Mouse (Mus musculus) activated CD4-positive, CD25-positive, alpha-beta regulatory T cell, adult 4 months (primary cell): Measurements from ENCODE around the gene Aplnr. TPM values are rescaled to one million over a fixed set of nuclear protein-coding genes. Genes with fewer than 3 reads are reported as not detected.

Source experiments
- ATAC-seq: one replicate; pipeline ENCODE4 v1.8.0; 2017
- polyA plus RNA-seq, 2 experiments: library from polyadenylated mRNA; unstranded; fragments of 100-300 nt; shearing (Covaris generic); gene quantifications; one replicate each; pipeline ENCODE4 v1.2.1; 2017

The Aplnr gene
- polyA plus RNA-seq, 2 experiments from 2014 or later = not detected

DNA sequence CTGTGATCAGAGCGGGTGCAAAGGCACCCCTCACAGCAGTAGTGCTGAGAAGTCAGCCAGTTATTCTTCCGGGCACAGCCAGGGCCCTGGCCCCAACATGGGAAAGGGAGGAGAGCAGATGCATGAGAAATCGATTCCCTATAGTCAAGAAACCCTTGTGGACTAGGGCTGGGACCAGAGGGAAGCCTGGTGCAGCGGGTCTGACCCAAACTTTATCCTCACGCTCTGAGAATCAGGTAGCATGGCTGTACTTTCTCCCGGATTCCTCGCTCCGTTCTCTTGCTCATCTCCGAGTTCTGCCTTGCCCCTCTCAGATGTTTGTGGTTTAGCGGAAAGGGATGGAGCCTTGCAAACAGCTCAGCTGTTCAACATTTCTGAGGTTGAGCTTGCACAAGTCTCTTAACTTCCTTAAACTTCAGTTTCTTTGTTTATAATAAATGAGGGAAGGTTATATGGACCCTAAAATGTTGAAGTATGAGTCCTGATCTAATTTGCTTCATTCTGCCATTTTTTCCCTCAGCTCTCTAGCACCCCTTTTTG lies 1.6 kb downstream of the Aplnr start:
- ATAC-seq = no peak

DNA sequence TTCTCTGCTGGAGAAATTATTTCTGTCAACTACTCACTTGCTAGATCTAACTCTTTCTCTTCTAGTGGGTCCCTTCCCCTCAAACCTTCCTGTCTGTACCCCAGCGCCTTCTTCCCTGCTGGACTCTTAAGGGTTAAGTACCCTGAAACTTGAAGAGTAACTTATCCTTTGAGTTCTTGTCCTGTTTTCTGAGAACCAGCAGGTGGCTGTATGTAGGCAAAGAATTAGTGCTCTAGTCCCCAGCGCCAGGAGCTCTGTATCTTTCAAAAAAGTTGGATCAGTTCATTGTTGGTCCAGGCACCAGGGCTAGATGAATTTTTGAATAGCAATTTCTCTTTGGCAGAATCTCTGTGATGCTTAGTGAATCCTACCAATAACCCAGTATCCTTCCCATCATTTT lies 2.1 kb downstream of the Aplnr start:
- ATAC-seq = no peak

DNA sequence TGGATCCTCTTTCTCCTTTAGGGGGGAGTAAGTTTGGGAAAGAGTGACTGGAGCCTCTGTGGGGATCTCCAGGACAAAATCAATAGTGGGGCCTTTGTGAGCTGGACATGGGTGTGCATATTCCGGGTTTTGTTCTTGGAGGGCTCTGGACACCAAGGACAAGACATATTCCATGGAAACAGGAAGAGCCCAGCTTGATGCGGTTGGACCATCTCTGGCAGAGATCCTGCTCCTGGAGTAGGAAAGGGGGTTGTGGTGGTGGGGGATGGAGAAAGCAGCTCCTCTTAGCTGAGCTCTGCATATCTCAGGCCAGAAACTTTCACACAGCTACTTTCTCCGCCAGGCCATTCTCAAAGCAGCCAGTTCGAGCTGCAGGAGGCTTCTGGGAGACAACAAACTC lies 3.4 kb downstream of the Aplnr start:
- no peak for ATAC-seq

DNA sequence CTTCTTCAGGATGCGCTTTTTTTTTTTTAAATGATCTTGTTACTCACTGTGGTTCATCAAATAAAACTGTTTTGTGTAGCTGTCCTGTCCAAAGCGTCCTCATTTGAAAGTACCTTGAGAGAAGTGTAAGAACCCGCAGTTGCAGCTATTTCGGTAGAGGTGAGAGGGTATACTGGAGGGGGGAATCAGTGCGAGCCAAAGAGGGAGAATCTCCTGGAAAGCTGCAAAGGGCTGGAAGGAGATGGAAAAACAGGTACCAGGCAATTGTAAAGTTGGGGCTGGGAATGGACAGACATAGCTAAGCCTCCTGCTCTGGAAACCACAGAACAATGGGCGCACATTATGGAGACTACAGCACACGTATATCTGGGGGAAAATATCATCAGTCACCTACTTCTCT lies 3.8 kb downstream of the Aplnr start:
- ATAC-seq = no peak

DNA sequence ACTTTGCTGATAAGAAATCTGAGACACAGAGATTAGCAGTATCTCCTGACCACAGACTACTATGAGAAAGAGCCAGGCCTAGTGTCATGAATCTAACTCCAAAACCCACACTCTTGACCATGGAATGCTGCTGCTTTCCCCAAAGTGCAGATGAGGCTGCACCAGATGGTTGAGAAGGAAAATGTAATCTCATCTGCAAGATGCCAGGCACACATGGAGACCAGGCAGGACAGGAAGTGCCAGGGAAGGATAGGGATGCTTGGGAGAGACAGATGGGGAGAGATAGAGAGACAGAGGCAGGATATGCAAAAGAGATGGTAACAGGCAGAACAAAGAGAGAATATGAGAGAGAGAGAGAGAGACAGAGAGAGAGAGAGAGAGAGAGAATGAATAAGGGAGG lies 4.8 kb downstream of the Aplnr start:
- no peak for ATAC-seq

DNA sequence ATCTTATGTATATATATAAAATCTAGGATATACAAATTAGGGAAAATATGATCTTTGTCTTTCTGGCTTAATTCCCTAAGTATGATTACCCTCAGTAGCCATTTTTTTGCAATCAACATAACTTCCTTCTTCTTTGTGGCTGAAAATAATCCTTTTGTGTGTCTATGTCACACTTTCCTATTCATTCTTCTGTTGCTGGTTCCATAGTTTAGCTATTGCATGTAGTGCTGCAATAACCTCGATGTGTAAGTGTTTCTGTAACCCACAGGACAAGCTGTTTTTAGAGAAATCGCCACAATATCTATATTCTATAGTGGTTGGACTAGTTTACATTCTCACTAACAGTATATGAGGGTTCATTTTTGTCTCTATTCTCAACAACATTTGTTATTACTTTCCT lies 8.9 kb downstream of the Aplnr start:
- no peak for ATAC-seq

GRCm38 (mm10) chr2:85145346-85145745 lies 9.3 kb downstream of the Aplnr start:
- no peak for ATAC-seq

GRCm38 (mm10) chr2:85147481-85147880 lies 11.5 kb downstream of the Aplnr start:
- no peak for ATAC-seq

DNA sequence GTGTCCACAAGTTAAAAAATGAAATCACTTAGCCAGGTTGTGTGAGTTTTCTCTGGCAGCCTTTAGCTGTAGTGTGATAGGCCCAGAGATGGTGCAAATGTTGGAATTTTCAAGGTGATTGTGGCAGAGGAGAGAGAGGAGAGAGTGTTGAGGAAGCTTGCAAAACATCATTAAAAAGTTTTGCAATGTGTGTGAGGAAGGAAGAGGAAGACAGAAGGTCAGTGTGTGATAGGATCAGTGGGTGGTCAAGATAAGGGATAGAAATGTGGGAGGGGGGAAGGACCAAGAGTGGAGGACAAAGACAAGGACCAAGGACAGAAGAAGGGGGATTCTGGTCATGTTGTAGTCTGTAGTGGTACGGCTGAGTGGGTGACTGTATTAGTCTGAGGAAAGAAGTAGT lies 14.3 kb downstream of the Aplnr start:
- no peak for ATAC-seq

DNA sequence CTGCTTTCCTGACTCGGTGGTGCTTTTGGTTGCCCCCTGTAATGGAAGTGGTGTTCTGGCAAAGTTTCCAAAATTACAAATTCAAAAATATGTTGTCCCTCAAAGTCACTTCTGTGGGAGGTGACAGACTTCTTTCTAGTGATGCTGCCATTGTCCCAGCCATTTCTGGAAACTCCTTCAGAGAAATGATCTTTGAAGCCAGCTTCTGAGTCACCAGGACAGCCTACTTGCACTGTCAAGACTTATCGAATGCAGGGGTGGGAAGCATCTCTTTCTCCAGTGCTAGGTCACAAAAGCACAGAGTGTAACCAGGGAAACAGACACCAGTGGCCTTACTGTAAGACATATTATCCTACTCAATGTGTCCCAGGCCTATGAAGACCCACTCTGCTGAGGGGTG lies 15.2 kb downstream of the Aplnr start:
- no peak for ATAC-seq

GRCm38 (mm10) chr2:85155334-85155733 lies 19.3 kb downstream of the Aplnr start:
- no peak for ATAC-seq

DNA sequence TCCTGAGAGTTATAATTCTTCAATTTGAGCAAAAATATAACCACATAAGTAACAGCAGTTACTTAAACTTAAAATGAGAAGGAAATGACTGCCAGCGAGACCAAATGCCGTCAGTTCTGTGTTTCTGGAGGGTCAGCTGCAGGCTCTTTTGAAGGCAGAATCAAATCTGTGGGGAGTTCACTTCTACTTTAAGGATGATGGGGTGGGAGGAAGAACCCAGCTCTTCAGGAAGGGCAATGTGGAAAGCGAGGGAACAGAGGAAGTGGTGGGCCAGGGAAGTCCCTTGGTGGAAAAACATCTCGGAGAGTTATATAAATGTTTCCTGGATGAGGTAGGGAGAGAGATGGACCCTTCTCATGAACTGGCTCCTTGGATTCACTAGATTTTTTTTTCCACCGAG lies 20.1 kb downstream of the Aplnr start:
- ATAC-seq = no peak

DNA sequence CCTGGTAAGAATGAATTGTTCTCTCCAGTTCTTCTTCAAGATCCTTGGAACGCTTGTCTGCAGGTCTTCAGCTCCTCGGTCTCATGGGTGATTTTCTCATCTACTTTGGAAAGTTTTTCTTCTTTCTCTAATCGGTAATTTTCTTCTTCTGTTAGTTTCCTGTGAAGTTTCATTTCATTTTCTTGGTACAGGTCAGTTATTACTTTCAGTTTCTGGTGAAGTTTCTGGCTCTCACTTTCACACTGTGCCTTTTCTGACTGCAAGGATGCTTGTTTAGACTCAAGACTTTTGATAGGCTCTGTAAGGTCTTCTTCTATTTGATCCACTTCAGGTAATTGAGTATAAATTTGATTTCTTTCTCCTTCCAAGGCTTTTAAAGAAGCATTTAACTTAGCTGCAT lies 21.4 kb downstream of the Aplnr start:
- no peak for ATAC-seq

DNA sequence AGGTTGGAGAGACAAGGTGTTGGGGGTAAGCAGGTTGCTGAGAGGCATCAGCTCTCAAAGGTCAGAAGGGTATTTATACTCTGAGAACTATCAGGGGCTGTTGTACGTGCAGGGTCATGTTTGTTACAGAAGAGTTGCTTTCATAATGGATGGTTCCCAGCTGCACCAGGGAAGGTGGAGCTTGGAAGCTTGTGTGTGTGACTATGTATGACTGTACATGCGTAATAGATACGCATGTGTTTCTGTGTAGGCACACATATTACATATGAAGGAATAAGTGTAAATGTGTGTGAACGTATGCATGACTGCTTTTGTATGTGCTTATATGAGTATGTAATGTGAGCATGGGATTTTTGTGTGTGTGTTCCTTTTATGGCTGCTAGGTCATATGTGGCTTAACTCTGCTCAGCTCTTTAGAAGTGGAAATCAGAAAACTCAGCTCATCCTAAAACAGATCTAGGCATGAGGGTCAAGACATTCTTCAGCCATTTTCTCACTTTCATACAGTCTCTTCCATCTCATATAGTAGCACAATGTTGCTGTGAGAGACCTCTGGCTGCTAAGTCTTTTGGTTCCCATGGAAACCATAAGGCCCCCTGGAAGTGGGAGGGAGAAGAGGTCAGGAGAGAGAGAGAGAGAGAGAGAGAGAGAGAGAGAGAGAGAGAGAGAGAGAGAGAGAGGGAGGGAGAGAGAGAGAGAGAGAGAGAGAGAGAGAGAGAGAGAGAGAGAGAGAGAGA lies 25.0 kb downstream of the Aplnr start:
- ATAC-seq = no peak

DNA sequence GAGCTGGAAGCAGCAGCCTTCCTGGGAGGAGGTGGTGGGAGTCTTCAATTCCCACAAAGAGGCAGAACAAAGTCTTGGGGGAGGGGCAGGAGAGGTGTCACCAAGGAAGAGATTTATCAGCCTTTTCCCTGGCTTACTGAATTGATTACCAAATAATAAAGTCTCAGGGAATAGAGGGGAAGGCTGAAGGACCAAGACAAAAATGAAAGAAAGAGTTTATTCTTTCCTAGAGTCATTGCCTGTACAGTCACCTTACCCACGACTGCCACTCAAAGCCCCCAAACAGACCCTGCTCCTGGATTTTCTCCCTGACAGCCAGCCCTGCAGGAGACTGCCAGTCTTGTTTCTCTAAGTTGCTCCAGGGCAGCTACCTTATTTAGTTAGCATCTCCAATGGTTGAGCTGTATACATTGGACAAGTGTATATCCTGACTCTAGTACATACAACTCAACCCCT lies 25.6 kb downstream of the Aplnr start:
- no peak for ATAC-seq

DNA sequence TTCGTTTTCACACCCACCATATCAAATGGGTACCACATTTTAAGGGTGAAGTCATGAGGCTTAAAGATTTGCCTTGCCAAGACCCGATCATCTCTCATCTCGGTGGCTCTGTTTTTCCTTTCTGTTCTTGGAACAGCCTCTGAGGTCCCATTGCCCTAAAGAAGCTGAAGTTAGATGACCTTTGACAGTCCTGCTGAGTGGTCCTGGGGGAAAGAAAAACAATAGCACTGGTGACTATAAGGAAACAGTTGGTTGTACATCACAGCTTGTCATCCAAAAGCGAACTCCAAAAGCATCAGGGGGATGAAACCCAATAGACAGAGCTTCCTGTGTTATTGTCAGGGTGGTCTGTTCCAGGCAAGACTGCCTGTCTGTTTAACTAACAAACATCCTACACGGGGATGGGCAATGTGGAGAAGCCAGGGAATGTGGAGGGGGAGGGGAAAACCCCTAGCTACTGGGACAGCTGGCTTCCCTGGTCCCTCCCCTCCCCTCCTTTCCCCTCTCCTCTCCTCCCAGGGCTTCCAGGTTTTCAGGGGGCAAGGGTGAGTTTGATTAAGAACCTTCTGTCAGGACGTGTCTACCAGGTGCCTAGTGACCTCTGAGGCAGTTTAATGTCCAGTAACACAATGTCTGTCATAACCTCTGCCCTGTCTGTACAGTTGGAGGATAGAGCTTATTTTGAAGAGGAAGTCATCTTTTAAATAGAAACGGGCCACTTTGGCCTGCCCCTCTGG lies 27.5 kb downstream of the Aplnr start:
- no peak for ATAC-seq

DNA sequence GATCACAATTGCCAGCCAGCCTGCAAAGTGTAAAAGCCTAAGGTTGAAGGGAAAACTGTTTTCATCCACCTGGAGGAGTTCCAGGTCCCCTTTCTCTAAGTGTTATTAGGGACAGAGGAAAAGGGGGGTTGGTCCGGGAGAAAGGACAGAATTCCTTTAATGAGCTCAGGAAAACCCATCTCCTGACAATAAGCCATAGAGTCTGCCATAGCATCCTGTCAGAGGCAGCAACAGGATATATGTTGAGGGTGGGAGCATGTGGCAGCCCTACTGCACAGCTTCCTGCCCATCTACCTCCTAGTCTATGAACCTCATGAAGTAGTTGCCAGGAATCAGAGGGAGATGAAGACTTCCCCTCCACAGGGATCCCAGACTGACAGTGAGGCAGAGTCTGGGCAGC lies 31.6 kb downstream of the Aplnr start:
- no peak for ATAC-seq

DNA sequence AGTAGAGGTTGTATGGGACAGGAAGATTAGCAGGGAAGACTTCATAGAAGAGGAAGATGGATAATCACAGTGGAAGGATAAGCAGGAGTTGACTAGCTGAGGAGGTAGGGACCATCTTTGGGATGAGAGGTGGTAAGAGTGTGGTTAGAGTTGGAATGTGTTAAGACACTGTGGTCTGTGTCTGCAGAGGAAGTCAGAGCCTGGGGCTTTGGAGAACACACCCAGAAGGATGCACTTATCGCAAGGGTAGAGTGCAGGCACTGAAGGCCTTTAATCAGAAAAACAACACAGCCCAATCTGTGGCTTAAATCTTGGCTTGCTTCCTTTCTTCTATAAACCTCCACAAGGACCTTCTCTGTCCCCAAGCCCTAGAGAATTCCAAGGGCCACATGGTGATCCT lies 32.3 kb downstream of the Aplnr start:
- no peak for ATAC-seq

- no peak for ATAC-seq
Observed at GRCm38 (mm10) chr2:85172071-85172762, 36.2 kb downstream of the Aplnr start.

DNA sequence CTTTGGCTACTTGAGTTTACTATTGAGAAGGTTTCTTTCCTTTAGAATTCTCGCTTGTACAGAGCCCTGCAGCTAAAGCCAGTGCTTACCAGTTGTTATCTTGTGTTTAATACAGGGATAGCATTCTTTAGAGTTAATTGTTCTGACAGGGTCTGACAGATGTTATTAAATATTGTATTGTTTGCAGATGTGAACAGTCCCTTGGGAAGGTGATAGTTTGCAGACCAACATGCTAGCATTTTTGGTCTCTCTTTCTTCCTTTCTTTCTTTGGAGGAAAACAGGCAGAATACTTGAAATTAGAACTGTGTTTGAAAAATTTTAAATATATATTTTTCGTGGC lies 36.7 kb downstream of the Aplnr start:
- ATAC-seq = no peak

GRCm38 (mm10) chr2:85173545-85173944 lies 37.5 kb downstream of the Aplnr start:
- no peak for ATAC-seq

DNA sequence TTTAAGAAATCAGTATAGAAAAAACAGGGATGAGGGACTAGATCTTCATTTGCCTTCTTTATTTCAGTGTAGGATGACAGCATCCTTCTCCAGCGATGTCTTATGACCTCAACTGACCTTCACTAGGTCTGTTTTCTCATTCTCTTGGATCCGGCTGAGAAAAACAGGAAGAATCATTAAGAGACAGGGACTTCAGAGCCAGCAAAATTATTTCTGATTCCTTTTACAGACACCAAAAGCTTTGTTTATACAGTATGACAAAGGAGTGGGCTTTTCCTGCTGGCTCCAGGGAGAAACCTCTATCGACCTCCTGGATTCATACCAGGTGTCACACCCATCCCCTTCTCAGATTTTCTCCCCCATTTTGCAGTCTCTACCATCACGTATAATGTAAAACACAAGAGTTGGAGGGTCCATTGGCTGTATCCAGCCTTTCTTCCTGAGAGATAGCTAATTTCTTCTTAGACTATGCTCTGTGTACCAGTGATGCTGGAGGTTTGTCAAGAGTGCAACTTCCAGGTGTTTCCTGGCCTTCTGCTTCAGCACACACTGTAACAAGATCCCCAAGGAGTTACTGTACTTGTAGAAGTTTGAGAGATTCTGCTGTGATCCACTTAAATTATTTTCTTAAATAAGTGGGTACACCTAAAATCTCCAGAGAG lies 42.2 kb downstream of the Aplnr start:
- no peak for ATAC-seq

DNA sequence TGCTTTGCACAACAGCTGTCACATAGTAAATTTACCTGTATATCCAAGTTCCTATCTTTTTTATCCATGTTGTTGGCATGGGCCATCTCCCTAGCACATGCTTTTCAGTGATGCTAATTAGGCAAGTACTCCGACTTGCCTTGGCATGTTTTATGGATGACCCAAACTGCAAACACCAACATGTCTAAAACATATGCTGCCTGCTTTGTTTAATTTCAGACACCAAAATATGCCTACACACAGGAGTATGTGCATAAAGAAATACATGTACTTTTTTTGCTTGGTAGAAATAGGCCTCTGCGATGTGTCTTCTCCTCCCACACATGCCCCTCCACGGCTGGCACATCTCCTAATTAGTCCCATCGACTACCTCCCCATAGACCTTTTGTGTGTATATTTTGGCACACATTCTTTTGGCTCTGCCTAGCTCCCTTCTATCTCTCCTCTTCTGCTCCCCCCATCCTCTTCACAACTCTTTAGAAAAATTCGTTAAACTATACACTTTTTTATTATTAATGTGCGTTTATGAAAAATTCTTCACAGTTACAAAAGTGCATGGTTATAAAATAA lies 51.6 kb downstream of the Aplnr start:
- no peak for ATAC-seq
